Mouse (Mus musculus) ES-Bruce4 (cell line): ENCODE data around the gene Atxn1.

ENCODE experiments used
- CTCF ChIP-seq: IDR thresholded peaks from one replicate; pipeline ENCODE4 v1.8.1; 2011; ENCODE audit warnings: low read depth, low read length
- EP300 ChIP-seq: IDR thresholded peaks from 2 replicates; pipeline ENCODE4 v1.6.1; 2011; ENCODE audit warnings: low read depth, low read length; ENCODE audit not compliant: insufficient read depth
- POLR2A ChIP-seq: IDR thresholded peaks from one replicate; pipeline ENCODE4 v1.8.1; 2011; ENCODE audit warnings: low read length; ENCODE audit not compliant: insufficient read depth

DNA sequence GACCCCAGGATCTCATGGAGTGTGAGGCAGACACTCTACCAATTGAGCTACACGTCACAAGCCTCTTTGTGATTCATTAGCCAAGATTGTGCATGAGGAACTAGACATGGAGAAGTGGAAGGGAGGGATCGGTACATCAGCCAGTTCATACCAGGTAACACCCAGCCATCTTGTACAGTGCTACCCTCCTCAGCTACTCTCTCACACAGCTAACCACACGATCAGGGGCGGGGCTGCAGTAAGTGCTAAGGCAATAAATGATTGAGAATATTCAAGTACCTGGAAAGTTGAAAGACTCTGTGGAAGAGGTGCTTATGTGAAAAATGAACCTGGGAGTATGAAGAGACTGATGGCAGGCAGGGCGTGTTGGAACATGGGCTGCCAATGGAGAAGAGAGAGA is 306.5 kb downstream of the Atxn1 start:
- TF ChIP-seq EP300 (no peak), POLR2A (no peak), CTCF (no peak)
